Mouse (Mus musculus) C2C12 (cell line): ENCODE results near the gene E130308A19Rik. TPM values are rescaled to one million over a fixed set of nuclear protein-coding genes. Genes with fewer than 3 reads are reported as not detected.

Experiments
- H3K27me3 ChIP-seq: one replicate; pipeline ENCODE4 v1.6.1; 2011; ENCODE audit not compliant: control insufficient read depth, insufficient read depth, insufficient read length
- H3K36me3 ChIP-seq: one replicate; pipeline ENCODE4 v1.6.1; 2011; ENCODE audit not compliant: control insufficient read depth, insufficient read depth
- H3K4me3 ChIP-seq: one replicate; pipeline ENCODE4 v1.5.1; 2011; ENCODE audit warnings: mild to moderate bottlenecking, control low read depth; ENCODE audit not compliant: poor library complexity, insufficient read depth, severe bottlenecking
- H3K79me2 ChIP-seq: one replicate; pipeline ENCODE4 v1.6.1; 2011; ENCODE audit not compliant: control insufficient read depth, insufficient read depth
- H3K79me3 ChIP-seq: one replicate; pipeline ENCODE4 v1.6.1; 2011; ENCODE audit warnings: low read depth, control low read depth
- H3ac ChIP-seq: one replicate; pipeline ENCODE3; 2011; ENCODE audit warnings: low read depth; ENCODE audit not compliant: control insufficient read depth, insufficient read length
- CEBPB ChIP-seq: IDR thresholded peaks from one replicate; pipeline ENCODE4 v1.6.1; 2011; ENCODE audit warnings: low read depth, mild to moderate bottlenecking, control low read depth, moderate library complexity
- CTCF ChIP-seq: IDR thresholded peaks from one replicate; pipeline ENCODE4 v1.5.1; 2011; ENCODE audit not compliant: control insufficient read depth, insufficient read depth, insufficient read length
- FOSL1 ChIP-seq: IDR thresholded peaks from one replicate; pipeline ENCODE4 v1.8.0; 2011; ENCODE audit warnings: mild to moderate bottlenecking, low read length; ENCODE audit not compliant: poor library complexity, insufficient read depth, severe bottlenecking
- MAX ChIP-seq: IDR thresholded peaks from one replicate; pipeline ENCODE4 v1.6.1; 2011; ENCODE audit warnings: mild to moderate bottlenecking, control low read depth
- MYOD1 ChIP-seq: IDR thresholded peaks from one replicate; pipeline ENCODE4 v1.6.1; 2011; ENCODE audit warnings: low read depth; ENCODE audit not compliant: control insufficient read depth, insufficient read length
- MYOG ChIP-seq: IDR thresholded peaks from one replicate; pipeline ENCODE4 v1.6.1; 2011; ENCODE audit not compliant: control insufficient read depth, insufficient read length; ENCODE audit errors: extremely low read depth
- USF1 ChIP-seq: IDR thresholded peaks from one replicate; pipeline ENCODE4 v1.6.1; 2011; ENCODE audit warnings: low read depth, mild to moderate bottlenecking, control low read depth, moderate library complexity
- polyA plus RNA-seq: library from polyadenylated mRNA; unstranded; fragments of >200 nt; fragmentation: generic; extraction: Trizol; gene quantifications from one replicate; pipeline ENCODE4 v1.2.1, GENCODE M21; 2012; ENCODE audit warnings: missing spikeins

Gene E130308A19Rik
- polyA plus RNA-seq, 1 experiment, result 1.8 TPM

- Histone ChIP-seq H3K79me3 (no peaks in the 10 kb centered on the region), H3K36me3 (no peaks in the 10 kb centered on the region), H3K79me2 (no peaks in the 10 kb centered on the region)
Measured at GRCm38 (mm10) chr4:59760016-59760415, 134.0 kb downstream of the E130308A19Rik start.

GRCm38 (mm10) chr4:59760636-59761364 lies 134.8 kb downstream of the E130308A19Rik start:
- no peak for TF ChIP-seq FOSL1
- no peak for TF ChIP-seq USF1
- TF ChIP-seq MYOD1, result no peak
- TF ChIP-seq CTCF, result peak; percentile 29
- no peak for TF ChIP-seq MYOG
- TF ChIP-seq CEBPB, result no peak
- TF ChIP-seq MAX, result no peak
- H3K27me3 ChIP-seq, result no peaks in the 10 kb centered on the region
- no peak overlapping the region for H3ac ChIP-seq

More at GRCm38 (mm10) chr4:59760016-59760415, 134.0 kb downstream of the E130308A19Rik start:
- no peak overlapping the region for H3ac ChIP-seq
- no peak for TF ChIP-seq USF1
- no peak for TF ChIP-seq MYOD1
- TF ChIP-seq FOSL1, result no peak
- no peak for TF ChIP-seq CEBPB
- TF ChIP-seq MAX, result no peak
- TF ChIP-seq MYOG, result no peak
- no peak for TF ChIP-seq CTCF
- no peak overlapping the region for H3K4me3 ChIP-seq
- H3K27me3 ChIP-seq, result no peaks in the 10 kb centered on the region

GRCm38 (mm10) chr4:59761365-59761729 lies 135.3 kb downstream of the E130308A19Rik start:
- no peak overlapping the region for H3K4me3 ChIP-seq
- no peaks in the 10 kb centered on the region for H3K79me3 ChIP-seq
- H3K27me3 ChIP-seq, result no peaks in the 10 kb centered on the region
- no peaks in the 10 kb centered on the region for H3K36me3 ChIP-seq
- no peak overlapping the region for H3ac ChIP-seq
- H3K79me2 ChIP-seq, result no peaks in the 10 kb centered on the region
- TF ChIP-seq MAX (no peak), CEBPB (peak; percentile 99), FOSL1 (no peak), USF1 (no peak), CTCF (no peak), MYOG (no peak), MYOD1 (peak; percentile 93)

More at GRCm38 (mm10) chr4:59760636-59761364, 134.8 kb downstream of the E130308A19Rik start:
- Histone ChIP-seq H3K36me3 (no peaks in the 10 kb centered on the region), H3K79me3 (no peaks in the 10 kb centered on the region), H3K4me3 (no peak overlapping the region), H3K79me2 (no peaks in the 10 kb centered on the region)

GRCm38 (mm10) chr4:59764950-59765349 lies 138.9 kb downstream of the E130308A19Rik start:
- TF ChIP-seq FOSL1 (no peak), MYOG (no peak), USF1 (no peak), CEBPB (no peak), MAX (no peak), CTCF (no peak)
- Histone ChIP-seq H3K79me2 (no peaks in the 10 kb centered on the region), H3K79me3 (no peaks in the 10 kb centered on the region), H3K27me3 (no peaks in the 10 kb centered on the region), H3ac (no peak overlapping the region), H3K36me3 (peaks cover 10% of the 10 kb centered on the region), H3K4me3 (no peak overlapping the region)

- Histone ChIP-seq H3K79me2 (no peaks in the 10 kb centered on the region), H3K79me3 (no peaks in the 10 kb centered on the region), H3K36me3 (peaks cover 15% of the 10 kb centered on the region), H3K4me3 (no peak overlapping the region), H3K27me3 (no peaks in the 10 kb centered on the region), H3ac (no peak overlapping the region)
- TF ChIP-seq MAX, result no peak
Measured at GRCm38 (mm10) chr4:59765385-59766005, 139.5 kb downstream of the E130308A19Rik start.
